Mouse (Mus musculus): ENCODE results near the gene Clns1a.

The Clns1a gene

DNA sequence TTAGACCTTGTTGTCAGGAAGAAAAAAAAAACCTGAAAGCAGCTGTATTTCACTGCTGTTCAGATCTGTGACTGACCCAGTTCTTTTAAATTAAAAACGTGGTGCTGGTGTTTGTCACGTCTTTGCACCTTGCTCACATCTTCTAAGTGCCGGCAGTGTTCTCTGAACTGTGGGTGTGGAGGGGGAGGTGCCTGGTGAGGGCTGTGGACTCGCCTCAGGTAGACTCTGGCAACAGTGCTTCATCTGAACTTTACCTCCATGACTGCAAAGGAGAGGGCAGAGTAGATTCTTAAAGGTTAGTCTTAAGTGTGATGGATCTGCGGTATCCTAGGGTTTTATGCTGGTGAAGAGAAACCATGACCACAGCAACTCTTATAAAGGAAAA, 69.5 kb downstream of the Clns1a start:
- DNase-seq (ENCODE audit: low spot score in 2 of 2): no peak

- DNase-seq (ENCODE audit: low spot score in 2 of 2): no peak
Observed at GRCm38 (mm10) chr7:97766406-97767166, 70.2 kb downstream of the Clns1a start.

GRCm38 (mm10) chr7:97767841-97768240, 71.4 kb downstream of the Clns1a start:
- no peak for DNase-seq (ENCODE audit: low spot score in 2 of 2)

GRCm38 (mm10) chr7:97769020-97769419, 72.6 kb downstream of the Clns1a start:
- no peak for DNase-seq (ENCODE audit: low spot score in 2 of 2)
